Mouse (Mus musculus) forebrain, embryonic 12.5 days (tissue): Measurements from ENCODE around the gene Rptor. TPM values are rescaled to one million over a fixed set of nuclear protein-coding genes. Genes with fewer than 3 reads are reported as not detected.

Experiments
- ATAC-seq: fragments of 200-750 bp; cut with Nextera tagmentation; 2 replicates; pipeline ENCODE4 v1.8.0; 2017; ENCODE audit warnings: moderate TSS enrichment; ENCODE audit not compliant: low FRiP score
- H3K27ac ChIP-seq: fragments of 300-500 bp; sonication (generic); 2 replicates; pipeline ENCODE4 v1.5.1; 2016; ENCODE audit warnings: mild to moderate bottlenecking
- H3K27me3 ChIP-seq: fragments of 300-500 bp; sonication (generic); 2 replicates; pipeline ENCODE4 v1.6.1; 2016; ENCODE audit warnings: mild to moderate bottlenecking
- H3K36me3 ChIP-seq: fragments of 300-500 bp; sonication (generic); replicated peaks from 2 replicates; pipeline ENCODE4 v1.6.1; 2016; ENCODE audit warnings: mild to moderate bottlenecking
- H3K4me1 ChIP-seq: fragments of 300-500 bp; sonication (generic); 2 replicates; pipeline ENCODE4 v1.6.1; 2016
- H3K4me2 ChIP-seq: fragments of 300-500 bp; sonication (generic); 2 replicates; pipeline ENCODE4 v1.6.1; 2016; ENCODE audit warnings: mild to moderate bottlenecking, moderate library complexity
- H3K4me3 ChIP-seq: fragments of 300-500 bp; sonication (generic); replicated peaks from 2 replicates; pipeline ENCODE4 v1.5.1; 2016; ENCODE audit warnings: mild to moderate bottlenecking
- H3K9ac ChIP-seq: fragments of 300-500 bp; sonication (generic); 2 replicates; pipeline ENCODE4 v1.6.1; 2016; ENCODE audit warnings: mild to moderate bottlenecking
- H3K9me3 ChIP-seq: fragments of 300-500 bp; sonication (generic); 2 replicates; pipeline ENCODE4 v1.6.1; 2016
- WGBS: fragments of 180-500 bp; shearing (Covaris S2); methylation state at CpG from one replicate; pipeline ENCODE4 v1.1.7; 2016; 5-methylcytosine and 5-hydroxymethylcytosine counted together
- polyA plus RNA-seq: library from polyadenylated mRNA; unstranded; fragments of >200 nt; fragmentation: Nextera tagmentation; extraction: Ambion mirVana; gene quantifications from 2 replicates; pipeline ENCODE4 v1.2.1, GENCODE M21; 2016

The Rptor gene
- polyA plus RNA-seq, 1 experiment from 2014 or later: 16.1 TPM

- Histone ChIP-seq H3K4me3 (no peak overlapping the region), H3K36me3 (peaks cover 6% of the 10 kb centered on the region), H3K9ac (no peak overlapping the region), H3K4me2 (no peak overlapping the region), H3K4me1 (peaks cover 3% of the 10 kb centered on the region; the same call in 1 of the 2 replicates), H3K27me3 (peaks cover 18% of the 10 kb centered on the region), H3K27ac (no peak overlapping the region), H3K9me3 (no peaks in the 10 kb centered on the region)
- ATAC-seq: no peak
- 71% methylated on average over 4 of the region's 4 CpGs for WGBS
These were observed 300.2 kb downstream of the Rptor start for GRCm38 (mm10) chr11:119902891-119903290.

GRCm38 (mm10) chr11:119904621-119905286 is 302.0 kb downstream of the Rptor start:
- H3K9me3 ChIP-seq: no peaks in the 10 kb centered on the region
- peak; percentile 62 for ATAC-seq
- H3K4me1 ChIP-seq: peaks cover 6% of the 10 kb centered on the region
- H3K4me2 ChIP-seq: no peak overlapping the region
- H3K27ac ChIP-seq: no peak overlapping the region
- no peak overlapping the region for H3K9ac ChIP-seq
- H3K27me3 ChIP-seq: peaks cover 29% of the 10 kb centered on the region
- WGBS: 32% methylated on average over 5 of the region's 5 CpGs
- no peak overlapping the region for H3K4me3 ChIP-seq
- no peaks in the 10 kb centered on the region for H3K36me3 ChIP-seq

DNA sequence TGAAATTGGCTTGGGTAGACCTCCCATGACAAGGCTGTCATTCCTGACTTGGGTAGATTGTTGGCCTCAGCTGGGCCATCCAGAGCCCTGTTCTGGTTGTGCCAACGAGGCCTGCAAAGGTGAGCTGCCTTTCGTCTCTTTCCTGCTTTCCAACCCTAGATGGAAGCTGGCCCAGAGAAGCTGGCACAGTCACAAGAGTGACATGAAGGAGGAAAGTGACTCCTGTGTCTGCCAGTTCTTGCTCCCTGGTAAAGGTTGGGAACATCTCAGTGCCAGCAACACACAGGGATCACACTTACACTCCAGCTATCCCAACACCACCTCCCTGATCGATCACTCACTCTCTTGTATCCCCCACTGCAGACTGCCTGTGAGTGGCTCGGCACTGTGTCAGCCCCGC is 303.1 kb downstream of the Rptor start:
- peaks cover 29% of the 10 kb centered on the region for H3K27me3 ChIP-seq
- no peak overlapping the region for H3K9ac ChIP-seq
- H3K4me2 ChIP-seq: no peak overlapping the region
- H3K27ac ChIP-seq: no peak overlapping the region
- WGBS: 93% methylated on average over 5 of the region's 5 CpGs
- H3K4me3 ChIP-seq: no peak overlapping the region
- no peaks in the 10 kb centered on the region for H3K36me3 ChIP-seq
- H3K9me3 ChIP-seq: no peaks in the 10 kb centered on the region
- no peak for ATAC-seq
- peaks cover 8% of the 10 kb centered on the region for H3K4me1 ChIP-seq

- H3K4me1 ChIP-seq: peaks cover 8% of the 10 kb centered on the region
- ATAC-seq: no peak
- no peaks in the 10 kb centered on the region for H3K36me3 ChIP-seq
- H3K27ac ChIP-seq: no peak overlapping the region
- peaks cover 29% of the 10 kb centered on the region for H3K27me3 ChIP-seq
- WGBS: 30% methylated on average over 7 of the region's 7 CpGs
- H3K4me3 ChIP-seq: no peak overlapping the region
- H3K9ac ChIP-seq: no peak overlapping the region
- H3K9me3 ChIP-seq: no peaks in the 10 kb centered on the region
- H3K4me2 ChIP-seq: no peak overlapping the region
These were observed 304.4 kb downstream of the Rptor start for GRCm38 (mm10) chr11:119907006-119907650.

DNA sequence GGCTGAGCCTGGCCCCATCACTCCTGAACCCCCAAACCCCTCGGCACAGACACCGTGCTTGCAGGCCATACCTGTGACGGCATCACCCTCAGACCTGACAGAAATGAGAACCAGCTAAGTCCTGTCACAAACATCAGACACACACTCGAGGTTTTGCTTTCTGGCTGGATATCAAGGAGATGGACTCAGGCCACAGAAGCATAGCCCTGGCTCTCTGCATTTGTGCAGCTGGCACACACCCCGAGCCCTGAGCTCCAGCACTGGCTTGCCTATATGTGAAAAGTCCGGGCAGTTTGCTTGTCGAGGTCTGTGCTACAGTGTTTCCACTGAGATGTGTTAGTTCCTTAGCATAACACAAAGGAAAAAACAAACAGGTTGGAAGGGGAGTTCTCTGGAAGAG is 305.0 kb downstream of the Rptor start:
- Histone ChIP-seq H3K9ac (no peak overlapping the region), H3K4me1 (peaks cover 12% of the 10 kb centered on the region)

GRCm38 (mm10) chr11:119909436-119909835 is 306.7 kb downstream of the Rptor start:
- H3K9ac ChIP-seq: no peak overlapping the region
- peaks cover 23% of the 10 kb centered on the region for H3K4me1 ChIP-seq
- no peaks in the 10 kb centered on the region for H3K36me3 ChIP-seq
- H3K27ac ChIP-seq: no peak overlapping the region
- peaks cover 29% of the 10 kb centered on the region for H3K27me3 ChIP-seq
- WGBS: 2% methylated on average over 5 of the region's 5 CpGs
- no peak overlapping the region for H3K4me2 ChIP-seq
- ATAC-seq: no peak
- no peak overlapping the region for H3K4me3 ChIP-seq
- no peaks in the 10 kb centered on the region for H3K9me3 ChIP-seq

More for the DNA sequence above, 305.0 kb downstream of the Rptor start:
- Histone ChIP-seq H3K36me3 (no peaks in the 10 kb centered on the region), H3K4me2 (no peak overlapping the region), H3K9me3 (no peaks in the 10 kb centered on the region), H3K27me3 (peaks cover 29% of the 10 kb centered on the region), H3K4me3 (no peak overlapping the region), H3K27ac (no peak overlapping the region)
- ATAC-seq: no peak
- 47% methylated on average over 7 of the region's 7 CpGs for WGBS

DNA sequence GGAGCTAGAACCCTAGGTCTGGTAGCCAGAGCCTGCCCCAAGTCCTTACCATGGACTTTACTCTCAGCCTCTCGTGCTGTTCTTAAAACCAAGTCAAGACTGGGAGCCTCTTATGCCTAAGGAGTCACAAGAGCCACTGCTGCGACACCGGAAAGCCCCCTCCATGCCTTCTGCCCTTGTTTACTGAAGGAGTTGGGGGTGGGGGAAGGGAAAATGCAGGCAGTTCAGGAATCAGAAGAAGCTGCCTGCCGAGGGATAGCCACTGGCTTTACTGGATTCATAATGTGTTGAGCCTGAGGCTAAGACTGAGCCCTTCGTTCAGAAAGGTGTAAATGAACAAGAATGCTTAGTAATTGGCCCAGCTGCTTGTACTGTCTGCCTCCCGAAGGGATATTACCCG is 310.1 kb downstream of the Rptor start:
- peaks cover 12% of the 10 kb centered on the region for H3K27me3 ChIP-seq
- peak overlapping the region; percentile 95 for H3K9ac ChIP-seq
- peak overlapping the region; percentile 78 for H3K27ac ChIP-seq
- H3K4me1 ChIP-seq: peaks cover 36% of the 10 kb centered on the region
- H3K9me3 ChIP-seq: no peaks in the 10 kb centered on the region
- peaks cover 23% of the 10 kb centered on the region for H3K36me3 ChIP-seq
- 10% methylated on average over 7 of the region's 7 CpGs for WGBS
- H3K4me3 ChIP-seq: peak overlapping the region; percentile 91
- peak; percentile 1; the same call in 1 of the 2 replicates for ATAC-seq
- H3K4me2 ChIP-seq: peak overlapping the region; percentile 92

GRCm38 (mm10) chr11:119913291-119913934 is 310.7 kb downstream of the Rptor start, which contains the start of gene Chmp6:
Gene Chmp6, plus strand, starts transcription at chr11:119913441.
- Histone ChIP-seq H3K4me1 (peaks cover 36% of the 10 kb centered on the region), H3K9ac (peak within 1 kb of the TSS; percentile 95), H3K27me3 (peaks cover 6% of the 10 kb centered on the region), H3K36me3 (peaks cover 28% of the 10 kb centered on the region), H3K27ac (peak within 1 kb of the TSS; percentile 78), H3K4me3 (peak within 1 kb of the TSS; percentile 91), H3K4me2 (peak within 1 kb of the TSS; percentile 92), H3K9me3 (no peaks in the 10 kb centered on the region)
- 1% methylated on average over 48 of the region's 48 CpGs for WGBS
- ATAC-seq: peak; percentile 80

DNA sequence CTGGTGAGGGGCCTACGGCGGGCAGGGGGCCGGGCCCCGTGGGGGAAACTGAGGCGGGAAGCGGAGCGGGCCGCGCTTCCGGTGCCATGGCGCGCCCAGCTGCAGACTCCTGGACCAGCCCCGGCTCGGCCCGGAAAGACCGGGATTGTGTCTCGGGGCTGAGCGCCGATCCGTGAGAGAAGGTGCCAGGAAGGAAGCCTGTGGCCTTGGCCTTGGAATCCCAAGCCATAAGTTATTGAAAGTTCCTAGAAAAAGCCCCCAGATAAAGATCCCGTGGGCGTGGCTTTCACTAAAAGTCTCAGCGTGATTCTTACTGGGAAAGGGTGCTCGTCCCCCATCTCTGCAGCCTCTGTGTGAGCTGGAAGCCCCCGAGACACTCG is 311.2 kb downstream of the Rptor start:
- Histone ChIP-seq H3K9me3 (no peaks in the 10 kb centered on the region), H3K27ac (peak overlapping the region; percentile 78), H3K4me2 (peak overlapping the region; percentile 92), H3K4me3 (peak overlapping the region; percentile 91), H3K27me3 (0 out of 2 replicates have a peak, but pooled peaks cover 1% of the 10 kb centered on the region), H3K9ac (peak overlapping the region; percentile 95), H3K4me1 (peaks cover 36% of the 10 kb centered on the region), H3K36me3 (peaks cover 33% of the 10 kb centered on the region)
- ATAC-seq: no peak; the same call in 1 of the 2 replicates
- WGBS: 1% methylated on average over 26 of the region's 26 CpGs

DNA sequence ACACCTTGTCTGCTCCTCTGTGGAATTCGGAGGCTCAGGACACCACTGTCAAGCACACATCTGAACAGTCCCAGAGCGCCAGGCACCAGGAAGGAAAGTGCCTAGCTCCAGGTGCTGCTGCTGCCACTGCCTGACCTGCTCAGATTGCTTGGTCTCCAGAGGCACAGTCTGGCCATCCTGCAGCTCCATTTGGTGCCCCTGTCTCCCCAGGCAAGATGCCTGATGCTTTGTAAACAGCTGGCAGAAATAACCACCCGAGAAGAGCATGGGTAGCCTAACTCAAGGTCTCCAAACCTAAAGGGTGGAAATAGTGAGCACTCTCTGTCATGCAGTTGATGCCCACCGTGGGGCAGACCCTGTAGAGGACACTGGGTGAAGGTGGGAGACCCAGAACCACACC is 311.7 kb downstream of the Rptor start:
- 46% methylated on average over 4 of the region's 4 CpGs for WGBS
- Histone ChIP-seq H3K4me1 (peaks cover 36% of the 10 kb centered on the region), H3K4me2 (peak overlapping the region; percentile 92), H3K27me3 (no peaks in the 10 kb centered on the region), H3K9ac (peak overlapping the region; percentile 95), H3K36me3 (peaks cover 38% of the 10 kb centered on the region), H3K27ac (peak overlapping the region; percentile 78; the same call in 1 of the 2 replicates), H3K4me3 (peak overlapping the region; percentile 91), H3K9me3 (no peaks in the 10 kb centered on the region)
- no peak for ATAC-seq

- H3K4me2 ChIP-seq: no peak overlapping the region
- 0 out of 2 replicates have a peak overlapping the region, but pooled peaks have one; percentile 6 for H3K27ac ChIP-seq
- no peak overlapping the region for H3K4me3 ChIP-seq
- no peaks in the 10 kb centered on the region for H3K9me3 ChIP-seq
- 87% methylated on average over 9 of the region's 9 CpGs for WGBS
- no peak for ATAC-seq
- H3K27me3 ChIP-seq: no peaks in the 10 kb centered on the region
- peaks cover 31% of the 10 kb centered on the region for H3K4me1 ChIP-seq
- H3K9ac ChIP-seq: no peak overlapping the region
- H3K36me3 ChIP-seq: peaks cover 48% of the 10 kb centered on the region
These were observed 313.0 kb downstream of the Rptor start for GRCm38 (mm10) chr11:119915666-119916065.

- Histone ChIP-seq H3K4me2 (no peak overlapping the region), H3K27ac (0 out of 2 replicates have a peak overlapping the region, but pooled peaks have one; percentile 6), H3K27me3 (no peaks in the 10 kb centered on the region), H3K4me1 (peaks cover 31% of the 10 kb centered on the region), H3K4me3 (no peak overlapping the region), H3K9me3 (no peaks in the 10 kb centered on the region), H3K36me3 (peaks cover 48% of the 10 kb centered on the region), H3K9ac (no peak overlapping the region)
- WGBS: 92% methylated on average over 15 of the region's 15 CpGs
- ATAC-seq: no peak
These were observed 313.5 kb downstream of the Rptor start for GRCm38 (mm10) chr11:119916102-119916790.
